10 mouse cellular contexts compared by ENCODE assay signal in genomic region chr13:30834349-30834748, GRCm38 (mm10).
A peak's percentile ranks its signal among the peaks of the same experiment; 100 is the strongest.
DNase-seq lines count a peak whose midpoint lies in the region; ATAC-seq and TF ChIP-seq lines count a peak whose summit lies in the region.
"Had no signal": no experiment of that assay in that cellular context is flagged by ENCODE, and none has a peak within 500 bp of the region (broad histone marks: within the 10 kb centered on the region; RNA-seq: fewer than 3 reads in every experiment).

No protein-coding gene starts in this region.

- peak overlapping the region; percentile 47 for H3K4me2 ChIP-seq in liver, embryonic 14.5 days (ENCODE audit: low read depth)
- no peak overlapping the region for H3K4me2 ChIP-seq in forebrain, embryonic 11.5 days (ENCODE audit: low read depth, low read length, severe bottlenecking)
- no peak overlapping the region for H3K4me2 ChIP-seq in hindbrain, postnatal 0 days (ENCODE audit: low read depth, low read length)

- no peaks in the 10 kb centered on the region for H3K9me3 ChIP-seq in liver, embryonic 14.5 days (ENCODE audit: control insufficient read depth, low read length)
- H3K9me3 ChIP-seq in forebrain, embryonic 11.5 days (ENCODE audit: control insufficient read depth, low read length), result no peaks in the 10 kb centered on the region
- no peaks in the 10 kb centered on the region for H3K9me3 ChIP-seq in hindbrain, postnatal 0 days (ENCODE audit: low read length)

- no peaks in the 10 kb centered on the region for H3K36me3 ChIP-seq in kidney, adult 2 months (ENCODE audit: control insufficient read depth, insufficient read depth, low read length)
- no peaks in the 10 kb centered on the region for H3K36me3 ChIP-seq in liver, embryonic 14.5 days (replicated peaks; ENCODE audit: control insufficient read depth, insufficient read depth, low read depth)
- H3K36me3 ChIP-seq in forebrain, embryonic 11.5 days (ENCODE audit: control insufficient read depth, insufficient read depth, low read length), result no peaks in the 10 kb centered on the region
- no peaks in the 10 kb centered on the region; the same call in 1 of the 2 replicates for H3K36me3 ChIP-seq in hindbrain, postnatal 0 days (ENCODE audit: insufficient read depth, low read length)

- TF ChIP-seq POLR2A in kidney, adult 2 months (IDR thresholded peaks at IDR 0.05; ENCODE audit: low read depth, low read length), result no peak

- no peak for ATAC-seq in liver, embryonic 14.5 days (ENCODE audit: insufficient read depth)
- ATAC-seq in forebrain, embryonic 11.5 days (replicated peaks; ENCODE audit: low FRiP score), result no peak
- ATAC-seq in hindbrain, postnatal 0 days, result no peak

- TF ChIP-seq EP300 in liver, embryonic 14.5 days (IDR thresholded peaks at IDR 0.05; ENCODE audit: low read depth), result no peak

- peak overlapping the region; percentile 27; the same call in 1 of the 2 replicates for H3K4me3 ChIP-seq in kidney, adult 2 months (ENCODE audit: insufficient read depth, low read depth, low read length)
- peak overlapping the region in 1 of 2 experiments; percentile 8; a peak in 1 of 4 replicates for H3K4me3 ChIP-seq in liver, embryonic 14.5 days (ENCODE audit: insufficient read depth in 1 of 2, low read depth in 2 of 2, low read length in 2 of 2)
- H3K4me3 ChIP-seq in forebrain, embryonic 11.5 days (ENCODE audit: low read depth, low read length), result no peak overlapping the region
- no peak overlapping the region for H3K4me3 ChIP-seq in hindbrain, postnatal 0 days (ENCODE audit: low read length)
- H3K4me3 ChIP-seq: layer of hippocampus, adult 2 months had no signal

- DNase-seq in kidney, adult 2 months, result no peak
- no peak for DNase-seq in kidney, adult 11 months
- peak; percentile 23 for DNase-seq in thymus, postnatal 25 days
- DNase-seq in thymus, postnatal 4 days, result no peak
- no peak for DNase-seq in liver, embryonic 14.5 days (ENCODE audit: low read depth in 3 of 3, low spot score in 3 of 3)
- no peak for DNase-seq in forebrain, embryonic 11.5 days (ENCODE audit: low spot score)
- no peak for DNase-seq in gastrocnemius, adult 18-20 months (ENCODE audit: low spot score)
- DNase-seq in hindbrain, postnatal 0 days (ENCODE audit: low spot score), result no peak
- DNase-seq: left cerebral cortex, postnatal 4 days had no signal

- no peak overlapping the region for H3K27ac ChIP-seq in kidney, adult 2 months (ENCODE audit: insufficient read depth, low read depth, low read length)
- H3K27ac ChIP-seq in liver, embryonic 14.5 days, result no peak overlapping the region
- H3K27ac ChIP-seq in forebrain, embryonic 11.5 days (ENCODE audit: low read depth, low read length), result no peak overlapping the region
- H3K27ac ChIP-seq in hindbrain, postnatal 0 days, result no peak overlapping the region
- H3K27ac ChIP-seq: layer of hippocampus, adult 2 months had no signal

- no peaks in the 10 kb centered on the region for H3K27me3 ChIP-seq in kidney, adult 2 months (replicated peaks; ENCODE audit: control insufficient read depth, insufficient read depth, low read length)
- H3K27me3 ChIP-seq in liver, embryonic 14.5 days (ENCODE audit: control insufficient read depth, insufficient read depth, low read length), result no peaks in the 10 kb centered on the region
- no peaks in the 10 kb centered on the region for H3K27me3 ChIP-seq in forebrain, embryonic 11.5 days (ENCODE audit: control insufficient read depth, insufficient read depth, low read length)
- H3K27me3 ChIP-seq in hindbrain, postnatal 0 days (ENCODE audit: insufficient read depth, low read length), result no peaks in the 10 kb centered on the region

- 49% methylated on average over 6 of the region's 6 CpGs for WGBS in kidney, adult 2 months
- WGBS in liver, embryonic 14.5 days (ENCODE audit: insufficient replicate concordance), result 22% methylated on average over 6 of the region's 6 CpGs
- 94% methylated on average over 6 of the region's 6 CpGs for WGBS in forebrain, embryonic 11.5 days
- 81% methylated on average over 6 of the region's 6 CpGs for WGBS in hindbrain, postnatal 0 days

- no peak for TF ChIP-seq CTCF in kidney, adult 2 months (conservative IDR thresholded peaks at IDR 0.05; ENCODE audit: insufficient read depth, insufficient read length, low read depth, low read length)
- no peak for TF ChIP-seq CTCF in liver, embryonic 14.5 days (IDR thresholded peaks at IDR 0.05; ENCODE audit: low read depth)
- no peak for TF ChIP-seq CTCF in hindbrain, postnatal 0 days (IDR thresholded peaks at IDR 0.05; ENCODE audit: low read depth)

- H3K4me1 ChIP-seq in kidney, adult 2 months (ENCODE audit: control insufficient read depth, insufficient read depth, low read length), result 0 out of 2 replicates have a peak, but pooled peaks cover 3% of the 10 kb centered on the region
- peaks cover 0 to 2% of the 10 kb centered on the region in 2 experiments; a peak in 1 of 4 replicates for H3K4me1 ChIP-seq in liver, embryonic 14.5 days (replicated peaks; ENCODE audit: control insufficient read depth in 2 of 2, insufficient read depth in 2 of 2, low read length in 1 of 2)
- no peaks in the 10 kb centered on the region for H3K4me1 ChIP-seq in forebrain, embryonic 11.5 days (replicated peaks; ENCODE audit: control insufficient read depth, insufficient read depth, low read length)
- H3K4me1 ChIP-seq in hindbrain, postnatal 0 days (ENCODE audit: insufficient read depth, low read length), result no peaks in the 10 kb centered on the region

- no peak overlapping the region for H3K9ac ChIP-seq in liver, embryonic 14.5 days (replicated peaks)
- H3K9ac ChIP-seq in forebrain, embryonic 11.5 days (ENCODE audit: low read length), result no peak overlapping the region
- H3K9ac ChIP-seq in hindbrain, postnatal 0 days (replicated peaks; ENCODE audit: low read length), result no peak overlapping the region
